Mouse (Mus musculus): Measurements from ENCODE around the gene Plekhd1. TPM values are rescaled to one million over a fixed set of nuclear protein-coding genes. Genes with fewer than 3 reads are reported as not detected.

Plekhd1 gene
- polyA plus RNA-seq, 1 experiment from 2014 or later = 0.44 TPM

- Histone ChIP-seq H3K9me3 (no peaks in the 10 kb centered on the region), H3K9ac (replicated peaks) (no peak overlapping the region), H3K36me3 (no peaks in the 10 kb centered on the region), H3K27ac (no peak overlapping the region), H3K27me3 (no peaks in the 10 kb centered on the region; the same call in 1 of the 2 replicates), H3K4me2 (no peak overlapping the region), H3K4me1 (replicated peaks) (no peaks in the 10 kb centered on the region), H3K4me3 (replicated peaks) (no peak overlapping the region)
- ATAC-seq (ENCODE audit: insufficient number of reproducible peaks, insufficient read depth, low FRiP score, low TSS enrichment, low read depth) = no peak
- 87% methylated on average over 12 of the region's 12 CpGs for WGBS
These were observed 37.6 kb downstream of the Plekhd1 start for GRCm38 (mm10) chr12:80729758-80730530.

- no peaks in the 10 kb centered on the region; the same call in 1 of the 2 replicates for H3K27me3 ChIP-seq
- H3K4me2 ChIP-seq = peak overlapping the region; percentile 30
- no peak overlapping the region for H3K9ac ChIP-seq (replicated peaks)
- H3K4me3 ChIP-seq (replicated peaks) = no peak overlapping the region
- peak; percentile 69 for ATAC-seq (ENCODE audit: insufficient number of reproducible peaks, insufficient read depth, low FRiP score, low TSS enrichment, low read depth)
- no peaks in the 10 kb centered on the region for H3K9me3 ChIP-seq
- no peak overlapping the region for H3K27ac ChIP-seq
- H3K36me3 ChIP-seq = no peaks in the 10 kb centered on the region
- 9% methylated on average over 9 of the region's 9 CpGs for WGBS
- no peaks in the 10 kb centered on the region for H3K4me1 ChIP-seq (replicated peaks)
These were observed 38.2 kb downstream of the Plekhd1 start for GRCm38 (mm10) chr12:80730567-80730966.

DNA sequence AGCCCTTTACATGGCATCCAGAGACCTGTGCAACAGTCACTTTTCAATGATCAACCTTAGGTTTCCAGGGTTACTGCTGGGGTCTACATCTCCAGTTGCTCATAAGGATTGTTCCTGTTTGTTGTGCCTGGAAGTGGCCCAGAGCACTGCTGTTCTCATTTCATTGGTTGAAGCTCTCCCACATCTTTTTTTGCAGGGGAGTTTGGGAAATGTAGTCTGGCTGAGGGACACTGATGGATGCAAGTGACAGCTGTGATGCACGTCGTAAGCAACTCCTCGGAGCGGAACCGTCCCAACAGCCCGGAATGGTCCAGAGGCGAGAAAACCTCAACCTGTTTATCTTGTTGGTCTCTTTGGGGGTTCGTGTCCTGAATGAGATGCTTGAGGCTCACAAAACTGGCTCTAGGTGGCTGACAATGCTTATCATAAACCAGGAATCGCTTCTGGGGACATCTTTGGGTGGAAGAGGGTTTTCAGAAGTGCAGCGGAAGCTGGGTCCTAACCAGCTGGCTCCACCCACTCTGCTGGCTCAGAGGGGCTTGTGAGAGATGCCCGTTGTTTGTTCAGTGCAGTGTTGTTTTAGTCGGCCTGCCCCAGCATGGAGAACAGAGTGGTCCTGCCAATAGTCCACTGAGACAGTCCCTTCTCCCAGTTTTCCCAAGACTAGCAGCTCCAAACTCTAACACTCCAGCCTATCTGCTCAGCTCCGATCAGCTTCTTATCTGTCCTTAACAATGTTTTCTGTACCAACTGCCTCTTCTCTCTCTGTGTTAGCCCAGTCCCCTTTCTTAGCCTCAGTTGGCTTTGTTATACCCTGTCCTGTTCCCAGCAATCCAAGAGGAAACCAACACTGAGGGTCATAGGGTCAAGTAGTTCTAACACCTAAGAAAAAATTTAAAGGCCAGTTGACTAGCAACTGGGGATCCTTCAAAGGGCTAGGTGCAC, 42.4 kb downstream of the Plekhd1 start:
- WGBS = 65% methylated on average over 13 of the region's 13 CpGs

DNA sequence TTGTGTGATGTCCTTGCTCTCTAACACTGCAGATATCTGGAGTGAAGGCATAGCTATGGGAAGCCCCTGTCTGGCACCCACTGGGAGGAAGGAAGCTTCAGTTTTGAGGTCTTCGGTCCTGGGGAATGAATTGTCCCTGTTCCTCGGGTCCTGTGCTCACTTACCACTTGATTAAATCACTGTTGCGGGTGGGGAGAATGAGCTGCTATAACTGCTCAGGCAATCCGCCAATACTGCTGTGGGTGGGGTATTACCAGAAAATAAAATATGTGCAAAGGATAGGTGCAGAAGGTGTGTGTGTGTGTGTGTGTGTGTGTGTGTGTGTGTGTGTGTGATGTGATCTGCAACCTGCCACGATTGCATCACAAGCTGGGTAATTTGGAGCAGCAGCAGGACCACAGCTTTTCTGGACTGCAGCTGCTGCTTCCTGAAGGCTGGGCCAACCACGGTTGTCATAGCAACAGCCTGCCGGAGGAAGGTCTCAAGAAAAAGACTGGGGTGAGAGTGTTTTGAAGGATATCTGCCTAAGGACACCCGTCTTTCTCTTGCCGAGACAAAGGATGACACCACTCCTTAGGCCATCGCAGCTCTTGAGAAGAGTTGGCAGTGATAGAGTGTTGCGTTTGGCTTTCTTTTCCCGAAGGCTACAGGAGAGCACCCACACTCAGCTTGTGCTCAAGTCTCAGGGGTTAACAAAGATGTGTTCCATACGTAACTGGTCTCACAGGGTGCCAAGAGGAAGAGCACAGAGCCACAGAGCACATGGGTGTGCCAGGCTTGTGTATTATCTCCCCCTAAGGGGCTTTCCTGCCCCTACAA, 44.3 kb downstream of the Plekhd1 start:
- no peak for ATAC-seq (ENCODE audit: insufficient number of reproducible peaks, insufficient read depth, low FRiP score, low TSS enrichment, low read depth)
- Histone ChIP-seq H3K4me3 (replicated peaks) (no peak overlapping the region), H3K4me2 (peak overlapping the region; percentile 20), H3K27ac (0 out of 2 replicates have a peak overlapping the region, but pooled peaks have one; percentile 35), H3K9me3 (no peaks in the 10 kb centered on the region), H3K27me3 (peaks cover 28% of the 10 kb centered on the region), H3K9ac (replicated peaks) (no peak overlapping the region), H3K36me3 (no peaks in the 10 kb centered on the region), H3K4me1 (replicated peaks) (peaks cover 14% of the 10 kb centered on the region)
- 29% methylated on average over 13 of the region's 13 CpGs for WGBS

More for the DNA sequence above, 42.4 kb downstream of the Plekhd1 start:
- Histone ChIP-seq H3K4me1 (replicated peaks) (peaks cover 14% of the 10 kb centered on the region), H3K36me3 (no peaks in the 10 kb centered on the region), H3K9me3 (no peaks in the 10 kb centered on the region), H3K27me3 (peaks cover 14% of the 10 kb centered on the region), H3K4me3 (replicated peaks) (no peak overlapping the region), H3K9ac (replicated peaks) (no peak overlapping the region), H3K4me2 (no peak overlapping the region), H3K27ac (no peak overlapping the region)
- ATAC-seq (ENCODE audit: insufficient number of reproducible peaks, insufficient read depth, low FRiP score, low TSS enrichment, low read depth) = no peak

DNA sequence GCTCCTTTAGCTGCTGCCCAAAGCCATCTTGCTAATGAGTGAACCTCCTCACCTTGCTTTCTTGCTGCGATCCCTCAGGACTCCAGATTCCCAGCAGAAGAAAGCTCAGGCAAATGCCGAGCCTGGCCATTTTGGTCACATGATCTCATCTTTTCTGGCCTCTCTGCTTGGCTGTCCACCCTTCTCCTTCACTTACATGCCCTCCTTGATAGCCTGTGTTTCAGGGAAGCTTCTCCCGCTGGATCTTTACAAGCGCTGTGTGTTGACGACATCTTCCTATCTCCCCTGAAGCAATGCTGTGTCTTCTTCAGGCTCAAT, 44.9 kb downstream of the Plekhd1 start:
- Histone ChIP-seq H3K27ac (no peak overlapping the region), H3K4me2 (no peak overlapping the region), H3K36me3 (no peaks in the 10 kb centered on the region), H3K4me1 (replicated peaks) (peaks cover 14% of the 10 kb centered on the region), H3K9ac (replicated peaks) (no peak overlapping the region), H3K4me3 (replicated peaks) (no peak overlapping the region), H3K27me3 (peaks cover 28% of the 10 kb centered on the region), H3K9me3 (no peaks in the 10 kb centered on the region)
- 69% methylated on average over 5 of the region's 5 CpGs for WGBS
- ATAC-seq (ENCODE audit: insufficient number of reproducible peaks, insufficient read depth, low FRiP score, low TSS enrichment, low read depth) = no peak

DNA sequence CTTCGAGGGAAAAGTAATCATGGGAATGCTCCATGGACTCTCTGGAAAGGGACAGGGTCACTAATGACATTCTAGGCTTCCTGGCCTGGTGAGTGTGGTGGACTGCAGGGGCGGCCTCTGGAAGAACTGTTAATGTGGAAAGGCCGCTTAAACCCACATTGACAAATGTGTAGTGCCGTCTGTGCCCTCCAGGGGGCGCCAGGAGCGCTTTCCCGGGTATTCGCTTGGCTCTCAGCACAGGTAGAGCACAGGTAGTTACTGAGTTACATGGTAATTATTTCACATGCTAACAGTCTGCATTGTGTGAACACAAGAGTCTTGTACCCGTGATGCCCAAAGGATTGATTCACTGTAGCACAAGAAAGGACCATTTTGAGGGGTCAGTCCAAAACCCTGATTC, 47.1 kb downstream of the Plekhd1 start:
- H3K4me1 ChIP-seq (replicated peaks) = peaks cover 14% of the 10 kb centered on the region
- H3K27me3 ChIP-seq = peaks cover 40% of the 10 kb centered on the region
- 30% methylated on average over 9 of the region's 9 CpGs for WGBS
- H3K36me3 ChIP-seq = no peaks in the 10 kb centered on the region
- no peak overlapping the region for H3K27ac ChIP-seq
- no peak for ATAC-seq (ENCODE audit: insufficient number of reproducible peaks, insufficient read depth, low FRiP score, low TSS enrichment, low read depth)
- no peak overlapping the region for H3K4me2 ChIP-seq
- no peaks in the 10 kb centered on the region for H3K9me3 ChIP-seq
- H3K4me3 ChIP-seq (replicated peaks) = no peak overlapping the region
- no peak overlapping the region for H3K9ac ChIP-seq (replicated peaks)

- H3K27ac ChIP-seq = no peak overlapping the region
- ATAC-seq (ENCODE audit: insufficient number of reproducible peaks, insufficient read depth, low FRiP score, low TSS enrichment, low read depth) = no peak
- H3K9me3 ChIP-seq = no peaks in the 10 kb centered on the region
- H3K4me1 ChIP-seq (replicated peaks) = no peaks in the 10 kb centered on the region
- H3K4me2 ChIP-seq = no peak overlapping the region
- no peak overlapping the region for H3K4me3 ChIP-seq (replicated peaks)
- 96% methylated on average over 1 of the region's 1 CpGs for WGBS
- H3K27me3 ChIP-seq = peaks cover 36% of the 10 kb centered on the region
- no peaks in the 10 kb centered on the region for H3K36me3 ChIP-seq
- no peak overlapping the region for H3K9ac ChIP-seq (replicated peaks)
These were observed 52.2 kb downstream of the Plekhd1 start for GRCm38 (mm10) chr12:80744614-80745013.

DNA sequence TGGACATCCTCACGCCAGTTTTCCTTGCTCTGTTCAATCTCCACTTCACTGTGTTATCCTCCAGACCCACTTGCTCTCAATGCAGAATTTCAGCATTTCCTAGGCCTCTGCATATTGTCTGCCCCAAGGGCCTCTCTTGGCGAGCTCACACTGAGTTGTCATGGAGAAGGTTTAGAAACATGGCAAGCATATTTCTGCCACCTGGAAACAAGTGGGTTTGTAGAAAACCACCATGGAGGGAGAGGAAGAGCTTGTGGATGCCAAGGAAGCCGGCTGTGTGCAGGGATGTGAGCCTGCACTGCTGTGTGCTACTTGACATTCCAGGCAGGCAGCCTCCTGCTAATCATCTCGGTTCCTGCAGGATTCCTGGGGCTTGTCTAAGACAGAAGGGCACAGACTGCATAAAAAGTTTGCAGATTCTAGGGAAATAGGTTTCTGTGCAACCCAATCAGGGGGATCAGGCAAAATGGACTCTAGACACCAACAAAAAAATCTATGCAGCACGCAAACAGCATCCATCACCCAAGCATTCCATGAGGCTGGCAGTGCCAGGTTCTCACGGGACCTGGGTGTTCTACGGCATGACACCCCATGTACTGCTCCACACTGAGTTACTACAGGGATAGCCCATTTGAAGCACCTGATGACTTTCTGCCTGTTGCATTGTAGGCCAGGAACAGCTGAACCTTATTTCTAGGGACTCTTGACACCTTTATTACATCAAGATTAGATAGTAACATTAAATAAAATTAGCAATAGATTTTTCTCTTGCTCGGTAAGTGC, 53.8 kb downstream of the Plekhd1 start:
- Histone ChIP-seq H3K9me3 (no peaks in the 10 kb centered on the region), H3K27ac (no peak overlapping the region), H3K36me3 (no peaks in the 10 kb centered on the region), H3K4me3 (replicated peaks) (no peak overlapping the region), H3K9ac (replicated peaks) (no peak overlapping the region), H3K4me2 (no peak overlapping the region), H3K4me1 (replicated peaks) (no peaks in the 10 kb centered on the region), H3K27me3 (peaks cover 23% of the 10 kb centered on the region)
- 61% methylated on average over 8 of the region's 8 CpGs for WGBS
- no peak for ATAC-seq (ENCODE audit: insufficient number of reproducible peaks, insufficient read depth, low FRiP score, low TSS enrichment, low read depth)

DNA sequence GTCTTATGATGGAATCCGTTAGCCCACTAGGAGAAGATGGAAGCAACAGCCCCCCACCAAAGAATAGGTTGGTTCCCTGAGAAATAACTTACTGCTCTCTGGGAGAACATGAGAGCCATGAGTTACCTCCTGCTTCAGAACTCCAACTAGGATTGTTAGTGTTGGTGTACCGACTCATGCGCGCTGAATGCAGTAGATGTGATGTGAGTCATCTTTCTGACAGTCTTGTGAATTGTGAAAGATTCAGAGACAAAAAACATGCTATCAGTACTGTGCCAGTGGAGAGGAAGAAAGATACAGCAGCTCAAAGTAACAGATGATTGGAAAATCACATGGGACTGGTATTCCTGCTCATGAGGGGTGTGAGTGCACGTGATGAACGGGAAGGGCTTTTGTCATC, 59.2 kb downstream of the Plekhd1 start:
- Histone ChIP-seq H3K27me3 (peaks cover 25% of the 10 kb centered on the region), H3K4me3 (replicated peaks) (no peak overlapping the region), H3K9ac (replicated peaks) (no peak overlapping the region), H3K36me3 (no peaks in the 10 kb centered on the region), H3K27ac (no peak overlapping the region), H3K4me1 (replicated peaks) (no peaks in the 10 kb centered on the region), H3K9me3 (no peaks in the 10 kb centered on the region), H3K4me2 (no peak overlapping the region)
- ATAC-seq (ENCODE audit: insufficient number of reproducible peaks, insufficient read depth, low FRiP score, low TSS enrichment, low read depth) = no peak
- 88% methylated on average over 6 of the region's 6 CpGs for WGBS

GRCm38 (mm10) chr12:80757751-80758558, 65.6 kb downstream of the Plekhd1 start:
- ATAC-seq (ENCODE audit: insufficient number of reproducible peaks, insufficient read depth, low FRiP score, low TSS enrichment, low read depth) = peak; percentile 60
- H3K4me2 ChIP-seq = peak overlapping the region; percentile 84
- peaks cover 30% of the 10 kb centered on the region for H3K4me1 ChIP-seq (replicated peaks)
- H3K9ac ChIP-seq (replicated peaks) = peak overlapping the region; percentile 48
- under 1% methylated on average over 117 of the region's 122 CpGs for WGBS
- peaks cover 71% of the 10 kb centered on the region for H3K27me3 ChIP-seq
- H3K36me3 ChIP-seq = no peaks in the 10 kb centered on the region
- peak overlapping the region; percentile 53 for H3K4me3 ChIP-seq (replicated peaks)
- H3K9me3 ChIP-seq = no peaks in the 10 kb centered on the region
- H3K27ac ChIP-seq = no peak overlapping the region

Data from limb, embryonic 12.5 days (tissue).